In genomic region chr6:122670201-122670551, GRCm38 (mm10) we compare ENCODE assay signal across 7 mouse cellular contexts. TPM values are rescaled to one million over a fixed set of nuclear protein-coding genes. Genes with fewer than 3 reads are reported as not detected.
DNase-seq lines count a peak whose midpoint lies in the region; ATAC-seq lines count a peak whose summit lies in the region.

No protein-coding gene starts in this region.

- peak overlapping the region; percentile 46 for H3K4me3 ChIP-seq in embryonic facial prominence, embryonic 13.5 days
- H3K4me3 ChIP-seq in liver, embryonic 12.5 days: no peak overlapping the region

- H3K4me2 ChIP-seq in embryonic facial prominence, embryonic 13.5 days: peak overlapping the region; percentile 62
- peak overlapping the region; percentile 65 for H3K4me2 ChIP-seq in liver, embryonic 12.5 days

- no peaks in the 10 kb centered on the region for H3K4me1 ChIP-seq in embryonic facial prominence, embryonic 13.5 days
- H3K4me1 ChIP-seq in liver, embryonic 12.5 days: no peaks in the 10 kb centered on the region; the same call in 1 of the 2 replicates

- H3K27ac ChIP-seq in embryonic facial prominence, embryonic 13.5 days: no peak overlapping the region
- no peak overlapping the region for H3K27ac ChIP-seq in liver, embryonic 12.5 days

- H3K9me3 ChIP-seq in embryonic facial prominence, embryonic 13.5 days: no peaks in the 10 kb centered on the region
- no peaks in the 10 kb centered on the region for H3K9me3 ChIP-seq in liver, embryonic 12.5 days (replicated peaks)

- 0 out of 2 replicates have a peak overlapping the region, but pooled peaks have one; percentile 52 for H3K9ac ChIP-seq in embryonic facial prominence, embryonic 13.5 days
- no peak overlapping the region for H3K9ac ChIP-seq in liver, embryonic 12.5 days

- ATAC-seq in embryonic facial prominence, embryonic 13.5 days (ENCODE audit: insufficient number of reproducible peaks, insufficient read depth, low FRiP score, low TSS enrichment, low read depth): no peak
- ATAC-seq in liver, embryonic 12.5 days: no peak

- DNase-seq in right cerebral cortex, postnatal 25 days: peak; percentile 10
- DNase-seq in right cerebral cortex, postnatal 14 days: no peak
- DNase-seq in gastrocnemius, adult 8-10 months (ENCODE audit: low spot score in 2 of 2): no peak
- DNase-seq in B cell, adult 2 months: no peak
- no peak for DNase-seq in lung, postnatal 4 days

- 0 out of 2 replicates have a peak, but pooled peaks cover 5% of the 10 kb centered on the region for H3K27me3 ChIP-seq in embryonic facial prominence, embryonic 13.5 days
- 0 out of 2 replicates have a peak, but pooled peaks cover 14% of the 10 kb centered on the region for H3K27me3 ChIP-seq in liver, embryonic 12.5 days (replicated peaks)

- H3K36me3 ChIP-seq in embryonic facial prominence, embryonic 13.5 days: no peaks in the 10 kb centered on the region
- no peaks in the 10 kb centered on the region for H3K36me3 ChIP-seq in liver, embryonic 12.5 days

- WGBS in embryonic facial prominence, embryonic 13.5 days: 34% methylated on average over 10 of the region's 10 CpGs
- WGBS in liver, embryonic 12.5 days (ENCODE audit: insufficient replicate concordance): 52% methylated on average over 10 of the region's 10 CpGs

RNA-seq across cellular contexts. Expression of gene Nanog, which starts 37.1 kb away (rescaled TPM):
- 0.27 and 0.51 TPM in 2 replicates for polyA plus RNA-seq in embryonic facial prominence, embryonic 13.5 days (2015; fragmentation: Nextera tagmentation; extraction: Ambion mirVana)
- 0.12 TPM in 1 of 2 replicates, not detected in the other for polyA plus RNA-seq in liver, embryonic 12.5 days (2016; fragmentation: Nextera tagmentation; extraction: Ambion mirVana)
- total RNA-seq in gastrocnemius, adult 8-10 months (2022): not detected

RNA-seq across cellular contexts. Expression of gene Dppa3, which starts 44.0 kb away (rescaled TPM):
- polyA plus RNA-seq in embryonic facial prominence, embryonic 13.5 days (2015; fragmentation: Nextera tagmentation; extraction: Ambion mirVana): not detected in 2 replicates
- polyA plus RNA-seq in liver, embryonic 12.5 days (2016; fragmentation: Nextera tagmentation; extraction: Ambion mirVana): not detected in 2 replicates
- total RNA-seq in gastrocnemius, adult 8-10 months (2022): not detected
